37 mouse cellular contexts compared by ENCODE assay signal in genomic region chr2:73301979-73302378, GRCm38 (mm10). TPM values are rescaled to one million over a fixed set of nuclear protein-coding genes. Genes with fewer than 3 reads are reported as not detected.
DNase-seq lines count a peak whose midpoint lies in the region; ATAC-seq and TF ChIP-seq lines count a peak whose summit lies in the region.
"Had no signal": no experiment of that assay in that cellular context is flagged by ENCODE, and none has a peak within 500 bp of the region (broad histone marks: within the 10 kb centered on the region; RNA-seq: fewer than 3 reads in every experiment).

No protein-coding gene starts in this region.

- 0 out of 4 replicates have a peak overlapping the region, but pooled peaks of 1 of the 2 experiments have one; percentile 4 for H3K4me3 ChIP-seq in liver, embryonic 14.5 days (ENCODE audit: insufficient read depth in 1 of 2, low read depth in 2 of 2, low read length in 2 of 2)
- H3K4me3 ChIP-seq in hindbrain, embryonic 13.5 days: no peak overlapping the region
- H3K4me3 ChIP-seq: embryonic facial prominence, embryonic 10.5 days; embryonic facial prominence, embryonic 15.5 days; forebrain, embryonic 10.5 days; forebrain, embryonic 15.5 days; hindbrain, embryonic 10.5 days; kidney, embryonic 15.5 days; limb, embryonic 12.5 days; midbrain, embryonic 10.5 days; myocyte; neural tube, embryonic 12.5 days had no signal

- no peaks in the 10 kb centered on the region for H3K9me3 ChIP-seq in liver, embryonic 14.5 days (ENCODE audit: control insufficient read depth, low read length)
- no peaks in the 10 kb centered on the region for H3K9me3 ChIP-seq in hindbrain, embryonic 13.5 days
- H3K9me3 ChIP-seq: embryonic facial prominence, embryonic 10.5 days; embryonic facial prominence, embryonic 15.5 days; forebrain, embryonic 10.5 days; forebrain, embryonic 15.5 days; hindbrain, embryonic 10.5 days; kidney, embryonic 15.5 days; limb, embryonic 12.5 days; midbrain, embryonic 10.5 days; neural tube, embryonic 12.5 days had no signal

- 0% methylated on average over 1 of the region's 1 CpGs for WGBS in liver, embryonic 14.5 days (ENCODE audit: insufficient replicate concordance)
- WGBS in hindbrain, embryonic 13.5 days: 86% methylated on average over 1 of the region's 1 CpGs

- H3K27me3 ChIP-seq in liver, embryonic 14.5 days (ENCODE audit: control insufficient read depth, insufficient read depth, low read length): no peaks in the 10 kb centered on the region
- no peaks in the 10 kb centered on the region for H3K27me3 ChIP-seq in hindbrain, embryonic 13.5 days
- H3K27me3 ChIP-seq: embryonic facial prominence, embryonic 15.5 days; forebrain, embryonic 15.5 days; kidney, embryonic 15.5 days; limb, embryonic 12.5 days; neural tube, embryonic 12.5 days had no signal

- H3K27ac ChIP-seq in liver, embryonic 14.5 days: peak overlapping the region; percentile 75
- H3K27ac ChIP-seq in hindbrain, embryonic 13.5 days: no peak overlapping the region
- H3K27ac ChIP-seq: embryonic facial prominence, embryonic 10.5 days; embryonic facial prominence, embryonic 15.5 days; forebrain, embryonic 10.5 days; forebrain, embryonic 15.5 days; hindbrain, embryonic 10.5 days; kidney, embryonic 15.5 days; limb, embryonic 12.5 days; macrophage; midbrain, embryonic 10.5 days; neural tube, embryonic 12.5 days had no signal

- peaks cover 59% of the 10 kb centered on the region for H3K36me3 ChIP-seq in liver, embryonic 14.5 days (replicated peaks; ENCODE audit: control insufficient read depth, insufficient read depth, low read depth)
- peaks cover 60% of the 10 kb centered on the region for H3K36me3 ChIP-seq in hindbrain, embryonic 13.5 days

- peak; percentile 75 for TF ChIP-seq EP300 in liver, embryonic 14.5 days (IDR thresholded peaks at IDR 0.05; ENCODE audit: low read depth)

- DNase-seq in c-Kit-positive CD71-positive TER-119-positive erythroid progenitor cells, embryonic 14.5 days (ENCODE audit: low spot score): peak; percentile 43
- peak in 2 of 3 experiments; percentile 43 to 59 for DNase-seq in liver, embryonic 14.5 days (ENCODE audit: low read depth in 3 of 3, low spot score in 3 of 3)
- DNase-seq in lung, postnatal 14 days: no peak
- no peak for DNase-seq in thymus, postnatal 4 days
- DNase-seq: adrenal gland, adult 2 months; cerebellum, adult 11 months; cerebellum, adult 9-11 months; heart, postnatal 14 days; kidney, adult 18-20 months; kidney, postnatal 25 days; lung, adult 18-20 months; right cerebral cortex, postnatal 4 days had no signal

- peaks cover 22% of the 10 kb centered on the region in 2 experiments for H3K4me1 ChIP-seq in liver, embryonic 14.5 days (replicated peaks; ENCODE audit: control insufficient read depth in 2 of 2, insufficient read depth in 2 of 2, low read length in 1 of 2)
- no peaks in the 10 kb centered on the region for H3K4me1 ChIP-seq in hindbrain, embryonic 13.5 days (replicated peaks)
- H3K4me1 ChIP-seq: embryonic facial prominence, embryonic 10.5 days; embryonic facial prominence, embryonic 15.5 days; forebrain, embryonic 15.5 days; hindbrain, embryonic 10.5 days; kidney, embryonic 15.5 days; limb, embryonic 12.5 days; midbrain, embryonic 10.5 days; neural tube, embryonic 12.5 days had no signal

- peak overlapping the region; percentile 57 for H3K4me2 ChIP-seq in liver, embryonic 14.5 days (ENCODE audit: low read depth)
- no peak overlapping the region for H3K4me2 ChIP-seq in hindbrain, embryonic 13.5 days
- H3K4me2 ChIP-seq: embryonic facial prominence, embryonic 15.5 days; forebrain, embryonic 15.5 days; kidney, embryonic 15.5 days; limb, embryonic 12.5 days; neural tube, embryonic 12.5 days had no signal

- no peak for TF ChIP-seq CTCF in liver, embryonic 14.5 days (IDR thresholded peaks at IDR 0.05; ENCODE audit: low read depth)

- peak overlapping the region; percentile 48 for H3K9ac ChIP-seq in liver, embryonic 14.5 days (replicated peaks)
- H3K9ac ChIP-seq in hindbrain, embryonic 13.5 days: no peak overlapping the region
- H3K9ac ChIP-seq: embryonic facial prominence, embryonic 15.5 days; forebrain, embryonic 15.5 days; kidney, embryonic 15.5 days; limb, embryonic 12.5 days; neural tube, embryonic 12.5 days had no signal

- peak; percentile 85 for ATAC-seq in erythroid progenitor cell, adult 5-6 weeks (replicated peaks; ENCODE audit: low FRiP score, poor library complexity, severe bottlenecking)
- ATAC-seq in liver, embryonic 14.5 days (ENCODE audit: insufficient read depth): peak; percentile 92
- ATAC-seq in megakaryocyte-erythroid progenitor cell, adult 5-6 weeks (replicated peaks; ENCODE audit: low FRiP score, low TSS enrichment, poor library complexity, severe bottlenecking): peak; percentile 80
- ATAC-seq in hindbrain, embryonic 13.5 days (ENCODE audit: low FRiP score): no peak
- ATAC-seq: CD4-positive, CD25-positive, alpha-beta regulatory T cell, adult 4 months; forebrain, embryonic 15.5 days; hindbrain, embryonic 16.5 days; lung, postnatal 0 days; midbrain, embryonic 16.5 days had no signal

RNA-seq across cellular contexts. Expression of gene Scrn3, which starts 10.4 kb away (rescaled TPM):
- total RNA-seq in erythroid progenitor cell, adult 5-6 weeks (2015; ENCODE audit: low replicate concordance): 56.2 and 71.3 TPM in 2 replicates
- 108 and 110 TPM in 2 replicates for total RNA-seq in erythroid progenitor cell, adult 5-6 weeks (2017; ENCODE audit: low replicate concordance)
- polyA plus RNA-seq in liver, embryonic 14.5 days (2012; rRNA removed): 14.9 and 20.1 TPM in 2 replicates
- polyA plus RNA-seq in liver, embryonic 14.5 days (2014; fragmentation: Nextera tagmentation; extraction: Ambion mirVana): 22.4 and 25.2 TPM in 2 replicates
- 33.3 and 38.3 TPM in 2 replicates for total RNA-seq in megakaryocyte-erythroid progenitor cell, adult 5-6 weeks (2014; fragmentation: Nextera tagmentation)
- 54.5 and 79.7 TPM in 2 replicates for total RNA-seq in megakaryocyte-erythroid progenitor cell, adult 5-6 weeks (2017)
- polyA plus RNA-seq in hindbrain, embryonic 13.5 days (2015; fragmentation: Nextera tagmentation; extraction: Ambion mirVana): 9.0 and 9.9 TPM in 2 replicates

RNA-seq across cellular contexts. Expression of gene Cir1, which starts 10.5 kb away (rescaled TPM):
- total RNA-seq in erythroid progenitor cell, adult 5-6 weeks (2015; ENCODE audit: low replicate concordance): 19.8 and 39.4 TPM in 2 replicates
- total RNA-seq in erythroid progenitor cell, adult 5-6 weeks (2017; ENCODE audit: low replicate concordance): 23.0 and 46.1 TPM in 2 replicates
- polyA plus RNA-seq in liver, embryonic 14.5 days (2012; rRNA removed): 6.2 and 13.8 TPM in 2 replicates
- polyA plus RNA-seq in liver, embryonic 14.5 days (2014; fragmentation: Nextera tagmentation; extraction: Ambion mirVana): 19.2 and 20.5 TPM in 2 replicates
- 20.2 and 28.4 TPM in 2 replicates for total RNA-seq in megakaryocyte-erythroid progenitor cell, adult 5-6 weeks (2014; fragmentation: Nextera tagmentation)
- total RNA-seq in megakaryocyte-erythroid progenitor cell, adult 5-6 weeks (2017): 28.3 and 36.9 TPM in 2 replicates
- 31.9 and 33.0 TPM in 2 replicates for polyA plus RNA-seq in hindbrain, embryonic 13.5 days (2015; fragmentation: Nextera tagmentation; extraction: Ambion mirVana)

RNA-seq across cellular contexts. Expression of gene Sp9, which starts 30.3 kb away (rescaled TPM):
- not detected in 2 replicates for total RNA-seq in erythroid progenitor cell, adult 5-6 weeks (2015; ENCODE audit: low replicate concordance)
- not detected in 2 replicates for total RNA-seq in erythroid progenitor cell, adult 5-6 weeks (2017; ENCODE audit: low replicate concordance)
- polyA plus RNA-seq in liver, embryonic 14.5 days (2012; rRNA removed): 0.01 and 0.15 TPM in 2 replicates
- not detected in 2 replicates for polyA plus RNA-seq in liver, embryonic 14.5 days (2014; fragmentation: Nextera tagmentation; extraction: Ambion mirVana)
- not detected in 2 replicates for total RNA-seq in megakaryocyte-erythroid progenitor cell, adult 5-6 weeks (2014; fragmentation: Nextera tagmentation)
- 0.47 TPM in 1 of 2 replicates, not detected in the other for total RNA-seq in megakaryocyte-erythroid progenitor cell, adult 5-6 weeks (2017)
- 1.7 and 2.1 TPM in 2 replicates for polyA plus RNA-seq in hindbrain, embryonic 13.5 days (2015; fragmentation: Nextera tagmentation; extraction: Ambion mirVana)
- total RNA-seq: adrenal gland, adult 2 months; gastrocnemius, adult 8-10 months; heart, adult 8-10 months; heart, postnatal 14 days had no signal
- polyA plus RNA-seq: adrenal gland, adult 2 months; CD4-positive, CD25-positive, alpha-beta regulatory T cell, adult 4 months; gonadal fat pad, adult 2 months; heart, embryonic 14.5 days; intestine, embryonic 14.5 days; lung, postnatal 0 days; spleen, adult 2 months; thymus, postnatal 0 days had no signal

Comparison
In these comparisons a context has a peak if more than half of its experiments do, and no peak if none do; other contexts are left out.
1. DNase-seq: peak in c-Kit-positive CD71-positive TER-119-positive erythroid progenitor cells, embryonic 14.5 days (single experiment) and liver, embryonic 14.5 days (2 of 3); none in lung, postnatal 14 days (single experiment) and thymus, postnatal 4 days (single experiment).